Comparison of ENCODE assay signal across 8 mouse cellular contexts in the genomic region with DNA sequence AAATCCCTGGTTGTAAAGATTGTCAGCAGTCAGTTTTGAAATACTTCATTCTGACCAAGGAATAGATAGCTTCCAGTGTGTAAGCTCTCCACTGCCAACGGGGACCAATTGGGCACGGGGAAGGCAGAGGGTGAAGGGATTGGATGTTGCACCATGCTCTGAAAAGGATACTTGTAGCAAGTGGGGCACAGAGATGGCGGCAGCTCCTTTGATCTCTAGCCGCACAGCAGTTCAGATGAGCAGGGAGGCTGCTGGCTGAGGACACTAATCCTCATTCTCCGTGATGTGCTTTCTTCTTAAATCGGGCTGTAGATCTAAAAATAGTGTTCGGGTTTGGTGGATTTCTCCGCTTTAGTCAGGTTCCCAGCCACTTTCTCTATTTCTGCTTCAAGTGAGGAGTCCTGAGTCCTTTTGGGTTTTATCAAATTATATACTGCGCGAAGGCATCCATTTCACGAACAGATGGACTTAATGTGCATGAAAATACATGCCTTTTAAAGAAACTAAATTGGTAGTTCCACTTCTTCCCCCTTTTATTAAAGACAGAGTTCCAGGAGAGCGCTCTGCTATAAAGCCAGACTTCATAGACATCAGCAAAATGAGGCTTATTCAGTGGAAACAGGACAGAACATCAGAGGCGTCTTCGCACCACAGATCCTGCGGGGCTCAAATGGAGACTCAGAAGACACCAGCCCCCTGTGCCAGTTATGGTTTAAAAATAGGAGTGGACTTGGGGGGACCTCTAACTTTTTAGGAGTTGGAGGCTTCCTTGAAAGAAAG.
DNase-seq lines count a peak whose midpoint lies in the region; ATAC-seq and TF ChIP-seq lines count a peak whose summit lies in the region.
"Had no signal": no experiment of that assay in that cellular context is flagged by ENCODE, and none has a peak within 500 bp of the region (broad histone marks: within the 10 kb centered on the region; RNA-seq: fewer than 3 reads in every experiment).

No protein-coding gene starts in this region.

- H3K9ac ChIP-seq in kidney, embryonic 16.5 days (replicated peaks; ENCODE audit: low read length) = no peak overlapping the region
- H3K9ac ChIP-seq in embryonic facial prominence, embryonic 11.5 days (replicated peaks; ENCODE audit: low read length) = no peak overlapping the region
- H3K9ac ChIP-seq in midbrain, embryonic 15.5 days = 0 out of 2 replicates have a peak overlapping the region, but pooled peaks have one; percentile 4
- H3K9ac ChIP-seq: limb, embryonic 12.5 days had no signal

- no peaks in the 10 kb centered on the region for H3K9me3 ChIP-seq in kidney, embryonic 16.5 days (ENCODE audit: low read length)
- H3K9me3 ChIP-seq in embryonic facial prominence, embryonic 11.5 days (replicated peaks; ENCODE audit: control insufficient read depth, low read length) = no peaks in the 10 kb centered on the region
- H3K9me3 ChIP-seq in midbrain, embryonic 15.5 days = no peaks in the 10 kb centered on the region
- H3K9me3 ChIP-seq: limb, embryonic 12.5 days had no signal

- no peak overlapping the region for H3K27ac ChIP-seq in kidney, embryonic 16.5 days (ENCODE audit: low read length)
- no peak overlapping the region for H3K27ac ChIP-seq in embryonic facial prominence, embryonic 11.5 days (replicated peaks; ENCODE audit: low read depth, low read length)
- peak overlapping the region; percentile 48 for H3K27ac ChIP-seq in midbrain, embryonic 15.5 days
- H3K27ac ChIP-seq: limb, embryonic 12.5 days had no signal

- DNase-seq in kidney, adult 8-10 months = no peak
- peak; percentile 31 for DNase-seq in embryo, embryonic 10.5 days (ENCODE audit: low spot score)
- peak; percentile 51 for DNase-seq in embryonic facial prominence, embryonic 11.5 days (ENCODE audit: low spot score)
- no peak for DNase-seq in lung, adult 2 months
- no peak for DNase-seq in right cerebral cortex, postnatal 14 days

- TF ChIP-seq POLR2A in lung, adult 2 months (IDR thresholded peaks at IDR 0.05; ENCODE audit: borderline replicate concordance, extremely low read depth, low read depth, low read length) = no peak

- no peaks in the 10 kb centered on the region for H3K4me1 ChIP-seq in kidney, embryonic 16.5 days (ENCODE audit: insufficient read depth, low read length)
- H3K4me1 ChIP-seq in embryonic facial prominence, embryonic 11.5 days (ENCODE audit: control insufficient read depth, insufficient read depth, low read length) = no peaks in the 10 kb centered on the region
- peaks cover 10% of the 10 kb centered on the region; the same call in 1 of the 2 replicates for H3K4me1 ChIP-seq in midbrain, embryonic 15.5 days
- no peaks in the 10 kb centered on the region for H3K4me1 ChIP-seq in lung, adult 2 months (ENCODE audit: control insufficient read depth, insufficient read depth, low read length)

- no peak for TF ChIP-seq CTCF in lung, adult 2 months (IDR thresholded peaks at IDR 0.05; ENCODE audit: insufficient read depth, low read length)

- no peak overlapping the region for H3K4me3 ChIP-seq in kidney, embryonic 16.5 days (ENCODE audit: low read length)
- no peak overlapping the region for H3K4me3 ChIP-seq in embryonic facial prominence, embryonic 11.5 days (ENCODE audit: low read depth, low read length)
- H3K4me3 ChIP-seq in midbrain, embryonic 15.5 days = peak overlapping the region; percentile 18; the same call in 1 of the 2 replicates
- H3K4me3 ChIP-seq in lung, adult 2 months (replicated peaks; ENCODE audit: extremely low read depth, low read depth, low read length) = no peak overlapping the region
- H3K4me3 ChIP-seq: limb, embryonic 12.5 days had no signal

- H3K4me2 ChIP-seq in kidney, embryonic 16.5 days (replicated peaks; ENCODE audit: low read depth, low read length) = no peak overlapping the region; the same call in 1 of the 2 replicates
- no peak overlapping the region for H3K4me2 ChIP-seq in embryonic facial prominence, embryonic 11.5 days (ENCODE audit: low read depth, low read length)
- H3K4me2 ChIP-seq in midbrain, embryonic 15.5 days = peak overlapping the region; percentile 43
- H3K4me2 ChIP-seq: limb, embryonic 12.5 days had no signal

- ATAC-seq in kidney, embryonic 16.5 days (ENCODE audit: low FRiP score, low TSS enrichment) = peak; percentile 49; the same call in 1 of the 2 replicates
- no peak for ATAC-seq in embryonic facial prominence, embryonic 11.5 days (replicated peaks; ENCODE audit: insufficient number of reproducible peaks, low FRiP score, low TSS enrichment, low read depth)
- ATAC-seq in midbrain, embryonic 15.5 days (replicated peaks) = peak; percentile 87

- WGBS in kidney, embryonic 16.5 days = 54% methylated on average over 15 of the region's 15 CpGs
- 54% methylated on average over 15 of the region's 15 CpGs for WGBS in embryonic facial prominence, embryonic 11.5 days
- 23% methylated on average over 15 of the region's 15 CpGs for whole genome bisulfite sequencing in midbrain, embryonic 15.5 days
- WGBS in lung, adult 2 months = 78% methylated on average over 15 of the region's 15 CpGs

- no peaks in the 10 kb centered on the region for H3K27me3 ChIP-seq in kidney, embryonic 16.5 days (ENCODE audit: insufficient read depth, low read length)
- H3K27me3 ChIP-seq in embryonic facial prominence, embryonic 11.5 days (ENCODE audit: control insufficient read depth, insufficient read depth, low read length) = no peaks in the 10 kb centered on the region
- H3K27me3 ChIP-seq in midbrain, embryonic 15.5 days (replicated peaks) = no peaks in the 10 kb centered on the region

- no peaks in the 10 kb centered on the region for H3K36me3 ChIP-seq in kidney, embryonic 16.5 days (ENCODE audit: insufficient read depth, low read length)
- no peaks in the 10 kb centered on the region for H3K36me3 ChIP-seq in embryonic facial prominence, embryonic 11.5 days (replicated peaks; ENCODE audit: control insufficient read depth, insufficient read depth, low read depth, low read length)
- H3K36me3 ChIP-seq in midbrain, embryonic 15.5 days (replicated peaks) = no peaks in the 10 kb centered on the region
- H3K36me3 ChIP-seq: limb, embryonic 12.5 days had no signal

Comparison
In these comparisons a context has a peak if more than half of its experiments do, and no peak if none do; other contexts are left out.
1. DNase-seq: peak in embryo, embryonic 10.5 days (single experiment) and embryonic facial prominence, embryonic 11.5 days (single experiment); none in kidney, adult 8-10 months (0 of 2), lung, adult 2 months (single experiment) and right cerebral cortex, postnatal 14 days (single experiment).